Mouse (Mus musculus): Measurements from ENCODE around the gene Kcns3.
"Not testable (repeated sequence)": the region's sequence is repeated elsewhere in the genome, so short reads cannot be mapped to it uniquely, and the experiment has no call there.

Kcns3 gene

DNA sequence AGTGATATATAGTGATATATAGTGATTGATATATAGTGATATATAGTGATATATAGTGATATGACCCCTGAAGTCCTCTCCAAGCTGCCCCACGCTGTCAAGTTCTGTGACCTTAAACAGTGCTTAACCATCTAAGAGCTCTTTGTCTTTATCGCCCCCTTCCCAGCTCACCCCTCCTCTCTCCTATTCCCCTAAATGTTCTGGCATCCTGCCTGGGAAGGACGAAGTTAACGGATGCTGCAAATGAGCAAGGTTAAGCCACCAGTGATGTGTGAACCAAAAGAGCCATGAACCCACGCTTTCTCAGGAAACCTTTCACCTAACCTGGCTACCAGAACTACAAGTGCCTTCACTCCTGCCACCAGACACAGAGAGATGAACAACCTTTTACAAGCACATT lies 64.0 kb downstream of the Kcns3 start:
- no peak for DNase-seq (ENCODE audit: low spot score in 2 of 2)

DNA sequence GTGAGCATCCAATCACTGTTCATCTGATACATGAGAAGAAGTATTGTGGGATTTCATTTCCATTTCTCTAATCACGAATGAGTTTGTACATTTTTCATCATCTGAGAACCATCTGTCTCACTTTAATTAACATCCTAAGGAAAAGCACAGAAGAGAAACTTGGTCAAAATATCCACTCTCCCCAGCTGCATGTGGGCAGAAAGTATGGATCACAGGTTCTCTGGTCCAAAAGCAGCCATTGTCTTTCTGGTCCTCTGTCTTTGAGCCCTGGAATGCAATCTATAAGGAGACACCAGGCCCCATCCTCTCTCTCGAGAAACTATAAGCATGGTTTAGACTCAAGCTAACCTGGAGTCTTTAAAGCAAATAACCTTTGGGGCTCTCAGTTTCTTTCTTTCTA lies 79.8 kb downstream of the Kcns3 start:
- no peak for DNase-seq (ENCODE audit: low spot score in 2 of 2)

DNA sequence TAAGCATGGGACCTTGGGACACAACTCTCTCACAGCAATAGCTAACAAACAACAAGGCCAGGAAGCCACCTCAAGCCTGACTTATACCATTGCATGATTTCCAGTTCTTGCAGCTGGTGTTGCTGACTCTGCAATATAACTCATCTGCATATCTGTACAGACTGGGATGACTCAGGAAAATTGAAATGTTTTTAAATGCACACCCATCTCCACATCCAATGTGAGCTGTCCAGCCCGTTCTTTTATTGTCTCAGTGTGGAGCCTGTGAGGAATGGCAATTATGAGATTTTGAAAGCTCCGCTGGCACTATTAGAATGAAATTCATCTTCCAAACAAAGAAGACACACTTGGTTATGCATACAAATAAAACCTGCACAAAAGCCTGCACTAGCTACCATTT lies 84.0 kb downstream of the Kcns3 start:
- no peak for DNase-seq (ENCODE audit: low spot score in 2 of 2)

DNA sequence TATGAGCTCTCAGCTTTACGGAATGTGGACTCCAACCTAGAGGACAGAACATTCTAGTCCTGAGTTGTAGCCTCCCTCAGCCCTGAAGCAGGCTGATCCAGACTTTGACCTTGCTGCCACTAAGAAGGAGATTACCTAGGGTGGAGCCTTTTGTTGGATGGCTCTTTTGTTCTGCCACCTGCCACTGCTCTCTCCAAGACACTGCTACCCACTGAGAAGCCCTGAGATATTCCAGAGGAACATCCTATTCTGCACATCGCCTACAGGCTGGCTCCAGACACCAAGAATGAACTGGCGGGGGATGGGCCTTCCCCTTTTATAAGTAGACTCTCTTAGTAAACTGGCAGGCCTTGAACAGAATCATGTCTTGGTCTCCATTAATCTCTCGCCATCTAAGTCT lies 98.2 kb downstream of the Kcns3 start:
- not testable (repeated sequence) for DNase-seq (ENCODE audit: low spot score in 2 of 2)

DNA sequence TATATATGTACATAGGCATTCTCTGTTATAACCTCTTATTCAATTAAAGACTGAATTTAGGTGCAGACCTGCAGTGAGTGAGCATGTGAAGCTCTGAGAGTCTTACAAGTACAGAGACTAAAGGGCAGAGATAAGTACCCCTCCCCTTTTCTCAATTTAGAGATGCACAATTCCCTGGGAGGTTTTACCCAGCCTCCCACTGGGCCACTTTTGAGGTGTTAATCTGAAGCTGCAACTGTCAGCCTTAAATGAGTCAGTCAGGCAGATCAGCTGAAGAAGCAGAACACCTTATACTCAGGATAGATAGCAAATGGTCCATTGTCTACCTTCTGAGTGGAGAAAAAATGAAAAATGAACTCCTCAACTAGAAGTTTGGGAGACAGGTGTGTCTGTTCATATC lies 109.0 kb downstream of the Kcns3 start:
- DNase-seq (ENCODE audit: low spot score in 2 of 2): no peak

All from thymus, postnatal 10 days (tissue).